Mouse (Mus musculus): ENCODE data around the gene Tbx21. TPM values are rescaled to one million over a fixed set of nuclear protein-coding genes. Genes with fewer than 3 reads are reported as not detected.
A peak's percentile ranks its signal among the peaks of the same experiment; 100 is the strongest.

The Tbx21 gene
- polyA plus RNA-seq, 1 experiment from 2014 or later, result 0.15 TPM

- Histone ChIP-seq H3K9ac (ENCODE audit: low read depth, low read length) (no peak overlapping the region), H3K27me3 (ENCODE audit: control insufficient read depth, insufficient read depth, low read depth, low read length) (peaks cover 5% of the 10 kb centered on the region), H3K36me3 (ENCODE audit: control insufficient read depth, insufficient read depth) (no peaks in the 10 kb centered on the region), H3K9me3 (replicated peaks; ENCODE audit: control insufficient read depth, low read length) (no peaks in the 10 kb centered on the region), H3K4me1 (ENCODE audit: control insufficient read depth, low read depth, low read length) (no peaks in the 10 kb centered on the region), H3K27ac (ENCODE audit: low read length) (no peak overlapping the region), H3K4me3 (ENCODE audit: low read depth, low read length) (peak overlapping the region; percentile 12; the same call in 1 of the 2 replicates), H3K4me2 (ENCODE audit: low read depth, low read length) (no peak overlapping the region)
- no peak for ATAC-seq (ENCODE audit: low read depth)
- WGBS (ENCODE audit: insufficient replicate concordance), result 74% methylated on average over 15 of the region's 15 CpGs
Observed at GRCm38 (mm10) chr11:97139256-97139655, 24.1 kb upstream of the Tbx21 start.

DNA sequence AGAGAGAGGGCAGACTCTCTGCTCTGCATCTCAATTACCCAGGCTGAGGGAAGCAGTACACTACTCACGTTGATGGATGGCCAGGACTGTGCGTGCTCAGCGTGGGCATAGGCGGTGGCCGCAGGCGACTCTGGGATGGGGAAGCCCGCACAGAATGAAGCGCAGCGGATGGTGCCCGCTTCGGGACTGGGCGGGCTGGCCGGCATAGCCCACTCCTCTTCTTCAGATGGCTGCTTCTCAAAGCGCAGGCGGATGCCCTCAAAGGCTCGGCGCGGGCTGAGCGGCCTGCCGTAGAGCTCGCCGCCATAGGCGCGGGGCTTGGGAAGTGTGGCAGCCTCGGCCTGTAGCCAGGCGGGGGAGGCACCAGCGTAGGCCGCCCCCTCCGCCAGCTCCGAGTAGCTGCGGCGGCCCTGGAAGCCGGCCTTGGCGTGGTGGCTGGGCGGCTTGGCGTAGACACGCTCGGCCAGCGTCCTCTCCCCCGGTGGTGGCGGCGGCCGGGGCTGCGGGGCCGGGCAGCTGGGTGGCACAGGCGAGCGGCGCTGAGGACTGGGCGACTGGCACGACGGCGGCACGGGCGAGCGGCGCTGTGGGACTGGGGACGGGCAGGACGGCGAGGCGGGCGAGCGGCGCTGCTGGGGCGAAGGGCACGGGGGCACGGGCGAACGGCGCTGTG, 23.6 kb upstream of the Tbx21 start:
- Histone ChIP-seq H3K9me3 (replicated peaks; ENCODE audit: control insufficient read depth, low read length) (no peaks in the 10 kb centered on the region), H3K36me3 (ENCODE audit: control insufficient read depth, insufficient read depth) (no peaks in the 10 kb centered on the region), H3K27ac (ENCODE audit: low read length) (no peak overlapping the region), H3K27me3 (ENCODE audit: control insufficient read depth, insufficient read depth, low read depth, low read length) (peaks cover 5% of the 10 kb centered on the region), H3K4me2 (ENCODE audit: low read depth, low read length) (peak overlapping the region; percentile 38), H3K4me1 (ENCODE audit: control insufficient read depth, low read depth, low read length) (no peaks in the 10 kb centered on the region), H3K4me3 (ENCODE audit: low read depth, low read length) (peak overlapping the region; percentile 12), H3K9ac (ENCODE audit: low read depth, low read length) (no peak overlapping the region)
- no peak for ATAC-seq (ENCODE audit: low read depth)
- 69% methylated on average over 66 of the region's 69 CpGs for WGBS (ENCODE audit: insufficient replicate concordance)

DNA sequence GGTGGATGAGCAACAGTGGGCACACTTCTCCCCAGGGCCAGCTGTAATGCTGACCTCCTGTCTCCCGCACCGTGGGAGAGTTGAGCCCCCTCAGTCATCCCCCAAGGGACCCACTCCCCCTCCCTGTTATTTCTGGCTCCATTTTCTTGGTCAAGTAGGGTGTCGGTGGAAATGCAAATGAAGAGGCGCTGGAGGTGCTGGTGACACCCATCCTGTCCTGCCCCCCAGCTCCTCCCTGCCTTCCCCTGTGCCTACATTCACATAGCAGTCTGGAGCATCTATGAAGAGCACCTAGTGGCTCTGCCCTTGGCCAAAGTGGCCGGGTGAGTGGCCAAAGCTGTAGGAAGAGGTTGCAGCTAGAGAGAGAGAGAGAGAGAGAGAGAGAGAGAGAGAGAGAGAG, 18.1 kb upstream of the Tbx21 start:
- no peak overlapping the region for H3K9ac ChIP-seq (ENCODE audit: low read depth, low read length)
- H3K27ac ChIP-seq (ENCODE audit: low read length), result no peak overlapping the region
- H3K9me3 ChIP-seq (replicated peaks; ENCODE audit: control insufficient read depth, low read length), result no peaks in the 10 kb centered on the region
- peaks cover 2% of the 10 kb centered on the region; the same call in 1 of the 2 replicates for H3K27me3 ChIP-seq (ENCODE audit: control insufficient read depth, insufficient read depth, low read depth, low read length)
- H3K36me3 ChIP-seq (ENCODE audit: control insufficient read depth, insufficient read depth), result no peaks in the 10 kb centered on the region
- no peak overlapping the region for H3K4me2 ChIP-seq (ENCODE audit: low read depth, low read length)
- WGBS (ENCODE audit: insufficient replicate concordance), result 50% methylated on average over 5 of the region's 5 CpGs
- ATAC-seq (ENCODE audit: low read depth), result no peak
- no peak overlapping the region for H3K4me3 ChIP-seq (ENCODE audit: low read depth, low read length)
- no peaks in the 10 kb centered on the region for H3K4me1 ChIP-seq (ENCODE audit: control insufficient read depth, low read depth, low read length)

DNA sequence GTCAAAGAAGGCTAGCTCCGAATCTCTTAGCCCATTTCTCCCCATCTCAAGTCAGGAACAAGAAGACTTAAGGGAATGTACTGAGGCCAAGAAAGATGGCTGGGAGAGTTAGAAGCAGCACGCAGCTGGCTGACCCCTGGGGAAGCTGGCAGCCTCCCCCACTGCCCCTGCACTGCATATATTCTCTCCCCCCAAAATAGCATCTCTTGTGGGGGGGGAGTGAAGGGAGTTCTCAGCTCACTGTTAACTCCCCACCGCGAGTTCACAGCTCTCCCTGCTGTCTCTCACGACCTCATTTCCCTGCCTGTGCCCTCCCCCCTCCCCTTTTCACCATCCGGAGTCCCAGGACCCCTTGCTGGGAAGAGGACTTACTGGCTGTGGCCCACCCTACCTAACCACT, 17.1 kb upstream of the Tbx21 start:
- WGBS (ENCODE audit: insufficient replicate concordance), result 23% methylated on average over 6 of the region's 6 CpGs
- no peaks in the 10 kb centered on the region; the same call in 1 of the 2 replicates for H3K27me3 ChIP-seq (ENCODE audit: control insufficient read depth, insufficient read depth, low read depth, low read length)

GRCm38 (mm10) chr11:97131683-97132082, 16.6 kb upstream of the Tbx21 start:
- no peak overlapping the region for H3K9ac ChIP-seq (ENCODE audit: low read depth, low read length)
- H3K4me1 ChIP-seq (ENCODE audit: control insufficient read depth, low read depth, low read length), result peaks cover 2% of the 10 kb centered on the region; the same call in 1 of the 2 replicates
- no peak overlapping the region for H3K4me2 ChIP-seq (ENCODE audit: low read depth, low read length)
- no peak overlapping the region for H3K4me3 ChIP-seq (ENCODE audit: low read depth, low read length)
- no peak overlapping the region for H3K27ac ChIP-seq (ENCODE audit: low read length)
- 45% methylated on average over 2 of the region's 2 CpGs for WGBS (ENCODE audit: insufficient replicate concordance)
- no peaks in the 10 kb centered on the region for H3K9me3 ChIP-seq (replicated peaks; ENCODE audit: control insufficient read depth, low read length)
- peaks cover under 1% of the 10 kb centered on the region; the same call in 1 of the 2 replicates for H3K27me3 ChIP-seq (ENCODE audit: control insufficient read depth, insufficient read depth, low read depth, low read length)
- ATAC-seq (ENCODE audit: low read depth), result no peak
- H3K36me3 ChIP-seq (ENCODE audit: control insufficient read depth, insufficient read depth), result no peaks in the 10 kb centered on the region

More for the DNA sequence above, 17.1 kb upstream of the Tbx21 start:
- Histone ChIP-seq H3K9ac (ENCODE audit: low read depth, low read length) (no peak overlapping the region), H3K4me2 (ENCODE audit: low read depth, low read length) (no peak overlapping the region), H3K36me3 (ENCODE audit: control insufficient read depth, insufficient read depth) (no peaks in the 10 kb centered on the region), H3K27ac (ENCODE audit: low read length) (no peak overlapping the region), H3K9me3 (replicated peaks; ENCODE audit: control insufficient read depth, low read length) (no peaks in the 10 kb centered on the region), H3K4me3 (ENCODE audit: low read depth, low read length) (no peak overlapping the region), H3K4me1 (ENCODE audit: control insufficient read depth, low read depth, low read length) (no peaks in the 10 kb centered on the region; the same call in 1 of the 2 replicates)
- no peak for ATAC-seq (ENCODE audit: low read depth)

GRCm38 (mm10) chr11:97130318-97130717, 15.2 kb upstream of the Tbx21 start:
- WGBS (ENCODE audit: insufficient replicate concordance), result 56% methylated on average over 7 of the region's 7 CpGs

DNA sequence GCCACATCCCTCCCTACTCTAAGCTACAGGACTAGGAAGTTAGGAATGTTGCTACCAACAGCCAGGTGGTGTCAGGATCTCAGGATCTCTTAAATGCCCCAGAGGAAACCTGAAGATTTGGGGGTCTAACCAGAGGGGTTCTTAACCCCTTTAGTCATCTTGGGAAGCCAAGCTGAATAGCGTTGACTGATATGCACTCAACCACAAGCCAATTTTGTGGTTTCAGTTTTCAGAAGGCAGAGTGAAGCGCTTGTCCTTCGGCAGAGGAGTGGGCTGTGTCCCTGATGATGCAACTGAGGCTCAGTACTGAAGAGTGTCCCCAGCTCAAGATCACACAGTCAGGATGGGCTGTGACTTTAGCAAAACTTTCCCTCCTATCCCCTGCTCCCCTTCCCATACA, 13.8 kb upstream of the Tbx21 start:
- ATAC-seq (ENCODE audit: low read depth), result no peak
- Histone ChIP-seq H3K4me3 (ENCODE audit: low read depth, low read length) (no peak overlapping the region), H3K9ac (ENCODE audit: low read depth, low read length) (no peak overlapping the region), H3K4me1 (ENCODE audit: control insufficient read depth, low read depth, low read length) (peaks cover 3% of the 10 kb centered on the region; the same call in 1 of the 2 replicates), H3K27ac (ENCODE audit: low read length) (no peak overlapping the region), H3K9me3 (replicated peaks; ENCODE audit: control insufficient read depth, low read length) (no peaks in the 10 kb centered on the region), H3K4me2 (ENCODE audit: low read depth, low read length) (no peak overlapping the region), H3K27me3 (ENCODE audit: control insufficient read depth, insufficient read depth, low read depth, low read length) (peaks cover 6% of the 10 kb centered on the region), H3K36me3 (ENCODE audit: control insufficient read depth, insufficient read depth) (no peaks in the 10 kb centered on the region)
- WGBS (ENCODE audit: insufficient replicate concordance), result 16% methylated on average over 3 of the region's 3 CpGs

More at GRCm38 (mm10) chr11:97130318-97130717, 15.2 kb upstream of the Tbx21 start:
- Histone ChIP-seq H3K4me3 (ENCODE audit: low read depth, low read length) (no peak overlapping the region), H3K4me1 (ENCODE audit: control insufficient read depth, low read depth, low read length) (peaks cover 3% of the 10 kb centered on the region; the same call in 1 of the 2 replicates), H3K27me3 (ENCODE audit: control insufficient read depth, insufficient read depth, low read depth, low read length) (peaks cover 6% of the 10 kb centered on the region), H3K9me3 (replicated peaks; ENCODE audit: control insufficient read depth, low read length) (no peaks in the 10 kb centered on the region), H3K9ac (ENCODE audit: low read depth, low read length) (no peak overlapping the region), H3K36me3 (ENCODE audit: control insufficient read depth, insufficient read depth) (no peaks in the 10 kb centered on the region), H3K4me2 (ENCODE audit: low read depth, low read length) (no peak overlapping the region), H3K27ac (ENCODE audit: low read length) (no peak overlapping the region)
- no peak for ATAC-seq (ENCODE audit: low read depth)

DNA sequence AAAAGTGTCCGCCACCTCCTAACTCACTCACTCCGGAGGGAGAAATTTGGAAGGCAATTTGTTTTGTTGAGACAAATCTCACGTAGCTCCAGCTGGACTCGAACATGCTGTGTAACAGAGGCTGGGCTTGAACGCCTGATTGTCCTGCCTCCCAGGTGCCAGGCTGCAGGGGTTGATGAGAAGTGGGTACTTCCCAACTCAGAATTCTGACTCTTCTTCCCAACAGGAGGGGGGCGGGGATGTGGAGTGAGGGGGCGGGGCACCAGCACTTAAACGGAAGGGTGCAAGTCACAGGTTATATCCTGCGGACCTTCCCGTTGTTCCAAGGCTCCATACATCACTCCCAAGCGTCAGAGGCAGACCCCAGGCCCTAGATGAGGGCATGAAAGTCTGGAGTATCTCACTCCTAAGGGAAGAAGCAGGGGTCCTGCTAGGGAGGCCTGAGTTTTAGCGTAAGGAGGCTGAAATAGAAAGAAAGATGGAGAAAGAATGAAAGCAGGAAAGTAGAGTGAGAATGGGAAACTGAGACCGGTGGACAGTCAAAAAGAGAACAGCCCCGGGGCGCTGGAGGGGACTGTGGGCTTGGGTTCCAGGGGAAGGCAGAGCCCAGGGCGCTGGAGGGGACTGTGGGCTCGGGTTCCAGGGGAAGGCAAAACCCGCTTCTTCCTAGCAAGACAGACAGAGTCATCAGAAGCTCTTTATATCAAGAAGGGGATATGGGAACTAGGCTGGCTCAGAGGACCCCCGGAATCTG, 12.5 kb upstream of the Tbx21 start:
- Histone ChIP-seq H3K9ac (ENCODE audit: low read depth, low read length) (no peak overlapping the region), H3K4me1 (ENCODE audit: control insufficient read depth, low read depth, low read length) (peaks cover 3% of the 10 kb centered on the region; the same call in 1 of the 2 replicates), H3K36me3 (ENCODE audit: control insufficient read depth, insufficient read depth) (no peaks in the 10 kb centered on the region), H3K27me3 (ENCODE audit: control insufficient read depth, insufficient read depth, low read depth, low read length) (peaks cover 6% of the 10 kb centered on the region), H3K4me3 (ENCODE audit: low read depth, low read length) (peak overlapping the region; percentile 55), H3K27ac (ENCODE audit: low read length) (no peak overlapping the region), H3K4me2 (ENCODE audit: low read depth, low read length) (peak overlapping the region; percentile 62), H3K9me3 (replicated peaks; ENCODE audit: control insufficient read depth, low read length) (no peaks in the 10 kb centered on the region)
- 25% methylated on average over 19 of the region's 19 CpGs for WGBS (ENCODE audit: insufficient replicate concordance)
- no peak for ATAC-seq (ENCODE audit: low read depth)

Data from liver, embryonic 16.5 days (tissue).